Mouse (Mus musculus): Measurements from ENCODE around the gene Dap.

Dap gene

GRCm38 (mm10) chr15:31224135-31224761, at the start of gene Dap:
Dap (plus strand) TSS chr15:31224314.
- DNase-seq, result peak; percentile 99

- DNase-seq, result no peak
These were observed 47.5 kb upstream of the Dap start for GRCm38 (mm10) chr15:31176566-31176965.

- no peak for DNase-seq
These were observed 39.3 kb upstream of the Dap start for GRCm38 (mm10) chr15:31184651-31185443.

- no peak for DNase-seq
These were observed 38.6 kb upstream of the Dap start for GRCm38 (mm10) chr15:31185506-31185905.

GRCm38 (mm10) chr15:31186371-31186901, 37.7 kb upstream of the Dap start:
- no peak for DNase-seq

DNA sequence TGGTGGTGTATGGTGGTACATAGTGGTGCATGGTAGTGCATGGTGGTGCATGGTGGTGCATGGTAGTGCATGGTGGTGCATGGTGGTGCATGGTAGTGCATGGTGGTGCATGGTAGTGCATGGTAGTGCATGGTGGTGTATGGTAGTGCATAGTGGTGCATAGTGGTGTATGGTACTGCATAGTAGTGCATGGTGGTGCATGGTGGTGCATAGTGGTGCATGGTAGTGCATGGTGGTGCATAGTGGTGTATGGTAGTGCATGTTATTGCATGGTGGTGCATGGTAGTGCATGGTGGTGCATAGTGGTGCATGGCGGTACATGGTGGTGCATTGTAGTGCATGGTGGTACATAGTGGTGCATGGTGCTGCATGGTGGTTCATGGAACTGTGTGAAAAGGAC, 31.6 kb upstream of the Dap start:
- DNase-seq, result no peak

DNA sequence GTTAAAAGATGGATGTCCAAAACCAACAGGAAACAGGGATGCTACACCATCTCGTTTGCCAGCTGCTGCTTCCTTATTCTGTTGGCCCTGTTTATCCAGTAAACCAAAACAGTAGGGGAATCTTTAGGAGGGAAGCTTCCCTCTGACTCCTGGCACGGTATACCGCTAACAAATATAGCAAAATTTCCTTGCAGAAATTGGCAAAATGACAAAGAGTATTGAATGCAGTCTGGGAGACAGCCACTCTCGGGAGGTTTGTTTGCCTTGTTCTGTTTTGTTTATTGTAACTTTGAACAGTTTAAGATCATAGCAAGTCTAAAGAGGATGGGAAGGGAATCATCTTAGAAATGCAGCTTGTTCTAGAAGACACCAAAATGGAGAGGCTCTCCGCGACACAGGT, 28.3 kb upstream of the Dap start:
- peak in 1 of 2 experiments; percentile 24 for DNase-seq

GRCm38 (mm10) chr15:31207346-31208093, 16.6 kb upstream of the Dap start:
- peak; percentile 88 to 92 for DNase-seq

DNA sequence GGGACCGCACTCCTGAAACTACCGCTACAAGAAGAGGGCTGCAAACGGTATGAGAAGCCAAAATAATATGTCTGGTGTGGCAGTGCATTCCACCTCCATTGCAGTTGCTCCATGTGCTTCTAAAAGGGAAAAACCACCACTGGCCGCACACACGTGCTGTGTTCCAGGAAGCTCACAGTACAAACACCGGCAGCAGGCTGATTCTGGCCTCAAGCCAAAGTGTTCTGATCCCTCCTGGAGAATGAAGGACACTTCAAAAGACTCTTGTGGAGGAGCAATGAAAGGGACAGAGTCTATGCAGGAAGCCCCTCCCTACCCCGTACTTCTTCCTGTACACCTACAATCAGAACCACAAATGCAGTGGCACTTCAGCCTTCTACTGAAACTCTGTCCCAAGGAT, 12.2 kb upstream of the Dap start:
- DNase-seq, result peak; percentile 58 to 59

GRCm38 (mm10) chr15:31213619-31214270, 10.4 kb upstream of the Dap start:
- no peak for DNase-seq

DNA sequence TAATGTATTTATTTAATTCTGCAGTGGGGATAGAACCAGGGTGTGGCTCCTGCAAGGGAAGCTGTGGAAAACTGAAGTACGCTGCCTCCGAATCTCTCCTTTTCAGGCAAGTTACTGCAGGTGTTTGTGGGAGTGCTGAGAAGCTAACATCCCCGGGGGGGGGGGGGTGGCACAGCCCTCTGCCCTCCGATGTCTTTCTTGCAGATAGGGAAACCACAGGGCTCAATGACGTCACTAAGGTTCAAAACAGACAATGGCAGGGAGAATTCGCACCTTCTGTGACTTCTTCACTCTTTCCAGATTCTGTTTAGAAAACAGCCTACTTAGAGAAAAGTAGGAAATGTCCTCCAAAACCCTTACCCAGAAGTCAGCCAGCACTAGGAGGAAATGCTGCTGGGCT, 1.9 kb upstream of the Dap start:
- DNase-seq, result no peak

GRCm38 (mm10) chr15:31223596-31224134, 449 bp upstream of the Dap start:
- DNase-seq, result peak in 1 of 2 experiments; percentile 30

DNA sequence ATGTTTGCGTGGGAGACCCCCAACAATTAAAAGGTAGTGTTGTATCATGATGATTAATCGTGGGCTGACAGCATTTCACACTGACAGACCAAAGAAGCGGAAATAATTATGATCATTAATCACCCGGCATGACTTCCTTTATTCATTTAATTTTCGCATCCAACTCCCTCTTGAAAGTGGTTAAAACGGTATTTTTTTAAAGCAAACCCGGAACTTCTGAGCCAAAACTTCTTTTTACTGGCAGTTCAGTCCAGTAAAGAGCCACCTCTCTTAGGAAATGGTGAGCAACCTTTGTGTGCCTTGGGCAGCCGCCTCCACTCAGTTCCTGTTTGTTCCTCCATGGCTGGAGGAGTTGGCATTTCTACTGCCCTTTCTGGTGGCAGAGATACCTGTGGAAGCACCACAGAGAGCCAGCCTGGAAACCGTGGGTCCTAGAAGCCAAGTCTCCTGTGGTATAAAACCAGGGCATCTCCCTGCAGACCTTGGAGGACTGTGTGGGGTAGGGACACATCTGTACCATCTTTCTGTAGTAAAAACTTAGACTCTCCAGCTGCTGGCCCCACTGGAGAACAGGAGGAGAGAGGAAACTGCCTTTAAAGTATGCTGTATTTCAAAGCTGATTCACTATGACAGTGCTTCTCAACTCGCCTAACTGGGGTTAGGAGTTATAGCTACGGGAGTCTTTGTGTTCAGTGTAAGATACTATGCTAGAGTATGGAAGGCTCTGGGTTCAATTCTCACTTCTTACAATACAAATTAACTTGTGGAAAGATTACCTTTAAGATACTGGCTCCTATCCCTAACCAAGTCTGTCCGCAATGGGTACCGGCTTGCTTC, 910 bp downstream of the Dap start:
- DNase-seq, result peak; percentile 32 to 34

DNA sequence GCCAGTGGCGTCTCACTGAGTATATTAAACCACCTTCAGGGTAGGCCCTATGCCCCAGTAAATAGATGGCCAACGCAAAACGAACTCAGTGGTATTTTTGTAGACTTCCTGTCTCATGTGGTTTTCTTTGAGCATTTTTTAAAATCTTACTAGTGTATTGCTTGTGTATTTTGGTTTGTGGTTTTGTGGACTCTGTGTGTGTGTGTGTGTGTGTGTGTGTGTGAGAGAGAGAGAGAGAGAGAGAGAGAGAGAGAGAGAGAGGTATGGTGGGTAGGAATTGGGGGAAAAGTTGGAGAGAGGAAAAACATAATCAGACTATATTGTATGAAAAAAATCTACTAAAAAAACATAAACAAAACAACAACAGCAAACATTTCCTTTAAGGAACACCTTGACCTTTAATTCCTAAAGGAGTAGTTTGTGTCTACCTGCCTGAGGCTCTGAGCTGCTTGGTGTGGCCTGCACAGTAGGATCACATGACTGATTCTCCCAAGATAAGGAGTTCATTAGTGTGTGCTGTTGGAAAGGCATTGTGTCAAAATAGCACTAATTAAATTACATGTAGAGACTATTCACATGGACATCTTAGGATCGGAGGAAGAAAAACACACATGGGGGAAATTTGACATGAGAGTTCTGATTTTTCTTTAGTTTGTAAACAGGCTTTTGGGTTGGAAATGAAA, 1.7 kb downstream of the Dap start:
- DNase-seq, result no peak

DNA sequence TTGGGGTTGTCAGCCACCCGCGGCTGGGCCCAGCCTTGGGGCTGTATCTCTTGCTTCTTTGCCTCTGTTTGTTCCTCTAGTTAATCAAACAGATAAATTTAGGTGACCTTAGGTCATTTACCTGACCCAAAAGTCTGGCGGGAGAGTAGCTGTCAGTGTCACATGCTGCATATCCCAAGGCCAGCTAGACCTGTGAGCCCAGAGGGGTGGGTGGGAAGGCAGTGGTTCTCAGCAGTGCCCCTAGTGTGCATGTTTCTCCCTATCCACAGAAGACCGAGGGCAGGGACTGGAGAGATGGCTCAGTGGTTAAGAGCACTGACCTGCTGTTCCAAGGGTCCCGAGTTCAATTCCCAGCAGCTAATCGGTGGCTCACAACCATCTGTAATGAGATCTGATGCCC, 2.4 kb downstream of the Dap start:
- no peak for DNase-seq

- DNase-seq, result no peak
These were observed 3.7 kb downstream of the Dap start for GRCm38 (mm10) chr15:31227793-31228192.

- DNase-seq, result no peak
These were observed 8.9 kb downstream of the Dap start for GRCm38 (mm10) chr15:31233006-31233405.

- no peak for DNase-seq
These were observed 11.9 kb downstream of the Dap start for GRCm38 (mm10) chr15:31235794-31236548.

GRCm38 (mm10) chr15:31236549-31236907, 12.4 kb downstream of the Dap start:
- no peak for DNase-seq

DNA sequence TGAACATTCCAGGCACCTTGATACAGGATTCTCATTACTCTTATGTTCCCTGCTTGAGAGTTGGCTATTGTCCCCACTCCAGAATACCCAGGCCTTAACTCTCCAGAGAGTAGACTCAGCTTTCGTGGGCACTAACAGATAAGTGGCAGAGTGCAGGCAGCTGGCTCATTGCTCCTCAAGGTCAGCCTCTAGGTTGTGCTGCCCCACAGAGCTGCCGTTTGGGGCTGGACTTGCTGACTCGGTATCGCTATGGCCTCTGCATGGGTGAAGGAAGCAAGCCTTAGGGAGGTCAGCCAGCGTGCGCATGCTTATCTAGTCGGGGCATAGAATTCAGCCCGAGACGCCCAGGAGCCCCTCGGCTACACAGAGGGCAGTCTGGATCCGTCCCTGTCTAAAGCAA, 13.3 kb downstream of the Dap start:
- DNase-seq, result no peak

Data from cerebellum, postnatal 10 days (tissue).